Mouse (Mus musculus) midbrain, embryonic 10.5 days (tissue): ENCODE measurements around the gene A1bg. TPM values are rescaled to one million over a fixed set of nuclear protein-coding genes. Genes with fewer than 3 reads are reported as not detected.

ENCODE experiments used
- DNase-seq: peaks from one replicate; pipeline ENCODE4 v3.0.0-alpha.2; 2017; ENCODE audit warnings: low spot score
- H3K27ac ChIP-seq: fragments of 300-500 bp; sonication (generic); replicated peaks from 2 replicates; pipeline ENCODE4 v1.5.1; 2016; ENCODE audit warnings: mild to moderate bottlenecking
- H3K27me3 ChIP-seq: fragments of 300-500 bp; sonication (generic); 2 replicates; pipeline ENCODE4 v1.6.1; 2016; ENCODE audit warnings: low read depth, mild to moderate bottlenecking; ENCODE audit not compliant: poor library complexity, severe bottlenecking
- H3K36me3 ChIP-seq: fragments of 300-500 bp; sonication (generic); 2 replicates; pipeline ENCODE4 v1.6.1; 2016; ENCODE audit warnings: mild to moderate bottlenecking, moderate library complexity
- H3K4me1 ChIP-seq: fragments of 300-500 bp; sonication (generic); 2 replicates; pipeline ENCODE4 v1.6.1; 2016
- H3K4me3 ChIP-seq: fragments of 300-500 bp; sonication (generic); 2 replicates; pipeline ENCODE4 v1.5.1; 2016; ENCODE audit warnings: mild to moderate bottlenecking, moderate library complexity
- H3K9me3 ChIP-seq: fragments of 300-500 bp; sonication (generic); replicated peaks from 2 replicates; pipeline ENCODE4 v1.6.1; 2016; ENCODE audit warnings: mild to moderate bottlenecking
- WGBS: fragments of 180-500 bp; shearing (Covaris S2); methylation state at CpG from one replicate; pipeline ENCODE4 v1.1.7; 2016; 5-methylcytosine and 5-hydroxymethylcytosine counted together
- polyA plus RNA-seq: library from polyadenylated mRNA; unstranded; fragments of >200 nt; fragmentation: Nextera tagmentation; extraction: Ambion mirVana; gene quantifications from 2 replicates; pipeline ENCODE4 v1.2.1, GENCODE M21; 2016

A1bg gene
- not detected in 2 replicates for polyA plus RNA-seq

DNA sequence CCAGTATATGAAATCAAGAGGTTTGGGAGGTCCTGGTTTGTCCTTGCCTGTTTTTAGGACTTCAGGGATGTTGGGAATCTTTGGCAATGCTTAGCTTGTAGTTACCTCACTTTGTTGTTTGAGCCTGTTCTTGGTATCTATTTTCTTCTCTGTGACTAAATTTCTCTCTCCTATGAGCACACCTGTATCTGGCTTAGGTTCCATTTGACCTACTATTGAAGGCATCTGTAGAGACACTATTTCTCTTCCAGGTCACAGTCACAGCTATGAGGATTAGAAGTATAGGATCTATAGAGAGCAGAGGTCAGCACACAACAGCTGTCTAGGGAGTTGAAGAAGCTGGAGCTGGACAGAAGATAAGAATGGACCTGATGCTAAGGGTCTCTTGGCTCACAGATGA, at the start of gene A1bg:
Gene A1bg, minus strand, starts transcription at position 101 of the 400 bp plus-strand sequence.
- Histone ChIP-seq H3K4me3 (no peak within 1 kb of the TSS), H3K36me3 (no peaks in the 10 kb centered on the region), H3K27me3 (no peaks in the 10 kb centered on the region), H3K27ac (no peak within 1 kb of the TSS), H3K9me3 (no peaks in the 10 kb centered on the region), H3K4me1 (no peaks in the 10 kb centered on the region)
- no peak for DNase-seq

DNA sequence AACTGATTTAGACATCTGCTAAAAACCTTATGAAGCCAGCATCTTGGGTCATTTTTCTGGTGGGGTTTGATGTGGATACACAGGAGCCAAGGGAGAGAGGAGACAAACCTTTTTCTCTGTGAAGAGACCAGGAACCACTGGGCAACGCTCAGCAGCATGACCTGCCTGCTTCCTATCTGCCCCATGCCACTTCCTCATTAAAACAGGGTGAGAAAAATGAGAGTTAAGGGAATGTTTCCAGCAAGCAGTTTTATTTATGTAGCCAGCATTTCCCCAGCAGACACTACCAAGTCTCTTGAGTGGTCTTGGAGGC, 45.7 kb upstream of the A1bg start:
- 48% methylated on average over 1 of the region's 1 CpGs for WGBS
- peaks cover 16% of the 10 kb centered on the region for H3K4me1 ChIP-seq
- peak overlapping the region; percentile 80 for H3K27ac ChIP-seq
- no peaks in the 10 kb centered on the region for H3K9me3 ChIP-seq
- peak; percentile 12 for DNase-seq
- no peaks in the 10 kb centered on the region for H3K36me3 ChIP-seq
- no peaks in the 10 kb centered on the region for H3K27me3 ChIP-seq
- no peak overlapping the region for H3K4me3 ChIP-seq

DNA sequence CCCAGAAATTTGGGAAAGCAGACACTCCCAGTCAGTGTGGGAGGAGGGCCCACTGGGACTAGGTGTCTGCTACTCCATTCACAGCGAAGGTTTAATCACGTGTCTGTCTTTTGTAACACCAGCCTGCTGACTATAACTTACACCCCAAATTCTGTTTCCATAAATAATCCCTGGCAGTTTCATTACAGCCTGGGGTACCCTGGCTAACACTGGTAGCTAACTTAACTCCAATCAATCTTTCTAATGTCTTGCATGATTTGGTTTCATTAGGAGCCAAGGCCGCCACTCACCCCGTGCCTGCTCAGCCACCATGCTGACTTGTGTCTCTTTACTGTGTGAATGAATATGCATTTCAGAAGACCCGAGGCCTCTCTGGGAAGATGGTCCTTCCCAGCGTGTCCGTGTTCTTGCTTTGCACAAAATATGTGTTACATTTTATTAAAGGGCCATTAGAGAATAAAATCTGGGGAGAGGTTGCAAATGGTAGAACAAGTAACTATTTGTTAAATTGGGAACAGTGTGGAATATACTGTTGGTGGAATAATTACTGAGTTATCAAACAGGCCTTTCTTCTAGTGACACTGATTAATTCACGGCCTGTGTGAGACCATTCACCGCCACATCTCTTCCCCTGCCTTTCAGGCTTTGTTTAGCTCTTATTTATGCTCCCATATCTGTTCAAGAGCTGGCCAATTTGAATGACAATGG, 45.2 kb upstream of the A1bg start:
- H3K4me1 ChIP-seq = peaks cover 16% of the 10 kb centered on the region
- H3K27me3 ChIP-seq = no peaks in the 10 kb centered on the region
- H3K4me3 ChIP-seq = no peak overlapping the region
- DNase-seq = peak; percentile 28
- H3K27ac ChIP-seq = peak overlapping the region; percentile 80
- H3K36me3 ChIP-seq = no peaks in the 10 kb centered on the region
- 53% methylated on average over 9 of the region's 9 CpGs for WGBS
- no peaks in the 10 kb centered on the region for H3K9me3 ChIP-seq

DNA sequence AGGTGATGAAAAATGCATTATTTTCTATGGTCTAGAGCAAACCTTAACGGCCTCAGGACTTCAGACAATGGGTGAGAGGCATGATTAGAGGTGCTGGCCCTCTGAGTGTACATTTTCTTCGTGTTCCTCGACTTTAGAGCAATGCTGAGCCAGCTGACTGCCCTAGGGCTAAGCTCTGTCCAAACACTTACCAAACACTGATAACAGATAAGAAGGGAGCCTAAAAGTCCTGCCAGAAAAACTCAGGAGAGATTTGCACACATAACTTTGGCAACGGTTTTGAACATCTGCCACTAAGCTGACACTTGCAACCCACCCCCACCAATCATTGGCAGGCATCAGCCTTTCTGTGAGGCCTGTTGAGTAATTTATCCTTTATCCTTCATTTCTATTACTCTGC, 2.9 kb upstream of the A1bg start:
- Histone ChIP-seq H3K36me3 (no peaks in the 10 kb centered on the region), H3K9me3 (no peaks in the 10 kb centered on the region), H3K4me3 (no peak overlapping the region), H3K27me3 (no peaks in the 10 kb centered on the region), H3K4me1 (no peaks in the 10 kb centered on the region), H3K27ac (no peak overlapping the region)
- DNase-seq = no peak
- 81% methylated on average over 4 of the region's 4 CpGs for WGBS

DNA sequence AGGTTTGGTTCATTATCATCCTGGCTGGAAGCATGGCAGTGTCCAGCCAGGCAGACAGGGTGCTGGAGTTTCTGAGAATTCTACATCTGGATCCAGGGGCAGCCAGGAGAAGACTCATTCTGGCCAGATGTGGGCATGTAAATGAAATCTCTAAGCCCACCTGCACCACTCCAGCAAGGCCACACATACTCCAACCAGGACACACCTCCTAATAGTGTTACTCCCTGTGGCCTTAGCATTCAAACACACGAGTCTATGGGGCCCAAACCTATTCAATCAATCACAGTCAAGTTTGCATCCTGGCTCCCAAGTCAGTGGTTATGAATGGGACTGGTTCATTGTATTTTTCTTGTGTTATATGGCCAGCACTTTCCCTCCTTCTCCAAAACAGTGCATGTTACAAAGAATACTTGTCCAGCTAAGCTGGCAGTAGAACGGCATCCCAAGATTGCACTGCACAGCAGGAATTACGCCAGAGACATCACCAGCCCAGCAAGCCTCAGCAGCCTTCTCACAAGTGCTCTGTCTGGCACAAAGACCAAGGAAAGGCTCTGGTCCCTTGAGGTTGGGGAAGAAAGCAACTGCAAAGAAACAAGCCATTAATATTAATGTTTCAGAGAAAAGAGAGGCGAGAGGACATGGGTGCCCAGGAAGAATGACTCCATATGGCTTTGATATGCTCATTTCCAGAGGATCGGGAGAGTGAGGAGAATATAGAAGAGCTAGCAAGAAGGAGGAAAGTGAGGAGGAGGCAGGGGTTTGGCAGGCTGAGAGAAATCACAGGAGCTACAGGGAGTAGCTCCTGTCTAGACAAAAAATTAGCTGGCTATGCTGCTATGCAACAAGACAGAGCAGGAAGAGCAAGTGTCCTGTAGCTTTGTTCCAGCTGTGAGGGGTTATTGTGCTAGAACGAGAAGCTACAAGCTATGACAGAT, 18.8 kb downstream of the A1bg start:
- WGBS = 72% methylated on average over 6 of the region's 6 CpGs
- H3K4me1 ChIP-seq = peaks cover 5% of the 10 kb centered on the region; the same call in 1 of the 2 replicates
- no peaks in the 10 kb centered on the region for H3K36me3 ChIP-seq
- no peaks in the 10 kb centered on the region for H3K27me3 ChIP-seq
- H3K9me3 ChIP-seq = no peaks in the 10 kb centered on the region
- no peak overlapping the region for H3K4me3 ChIP-seq
- no peak overlapping the region for H3K27ac ChIP-seq
- no peak for DNase-seq

DNA sequence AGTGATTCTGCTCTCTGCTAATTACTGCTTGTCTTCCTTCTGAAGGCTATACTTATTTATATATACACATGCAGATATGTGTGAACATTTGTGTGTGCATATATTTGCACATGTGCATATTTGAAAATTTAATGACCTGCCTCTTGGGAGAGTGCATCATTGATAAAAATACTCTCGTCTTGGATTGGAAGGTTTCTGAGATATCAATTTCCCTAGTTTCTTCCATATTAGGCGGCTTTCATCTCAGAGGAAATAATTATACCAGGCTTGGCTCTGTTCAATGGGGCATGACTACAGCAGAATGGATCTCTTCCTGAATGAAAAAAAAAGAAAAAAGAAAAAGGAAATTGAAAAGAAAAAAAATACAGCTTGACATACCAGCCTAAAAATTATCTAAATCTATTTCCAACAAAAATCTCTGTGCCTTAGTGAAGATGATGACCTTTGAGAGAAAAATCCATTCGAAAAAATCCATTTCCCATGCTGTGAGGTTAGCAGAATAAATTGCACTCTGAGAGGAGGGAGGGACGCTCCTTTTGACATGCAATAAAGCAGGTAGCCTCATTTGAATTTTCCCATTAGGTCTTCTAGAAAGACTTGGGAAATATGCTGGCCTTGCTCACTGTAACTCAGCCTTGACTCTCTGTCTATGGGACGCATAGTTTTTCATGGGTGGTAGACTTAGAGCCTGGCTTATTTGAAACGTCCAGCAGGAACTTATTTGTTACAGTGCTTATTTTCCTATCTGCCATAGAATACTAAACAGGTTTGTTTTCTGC, 24.4 kb downstream of the A1bg start:
- Histone ChIP-seq H3K4me1 (no peaks in the 10 kb centered on the region), H3K27ac (no peak overlapping the region), H3K4me3 (no peak overlapping the region), H3K27me3 (no peaks in the 10 kb centered on the region), H3K36me3 (no peaks in the 10 kb centered on the region), H3K9me3 (no peaks in the 10 kb centered on the region)
- 73% methylated on average over 6 of the region's 6 CpGs for WGBS
- DNase-seq = no peak

DNA sequence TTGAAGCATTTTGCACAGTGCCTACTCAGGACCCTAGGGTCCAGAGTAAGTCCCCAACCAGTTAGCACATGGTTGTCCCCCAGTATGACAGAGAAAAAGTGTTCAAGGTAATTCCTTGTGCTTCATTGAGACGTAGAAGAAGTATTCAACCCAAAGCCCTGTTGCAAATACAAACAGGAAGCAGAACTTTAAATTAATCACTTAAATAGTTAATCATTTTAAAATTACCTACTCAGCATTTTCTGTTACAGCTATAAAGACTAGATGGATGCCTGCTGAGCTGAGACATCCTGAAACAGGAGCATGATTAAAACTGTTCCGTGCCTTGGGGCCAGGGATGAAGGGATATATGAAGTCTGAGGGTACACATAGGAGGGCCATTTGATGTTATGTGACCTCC, 26.8 kb downstream of the A1bg start:
- no peak for DNase-seq
- 90% methylated on average over 2 of the region's 2 CpGs for WGBS
- Histone ChIP-seq H3K36me3 (no peaks in the 10 kb centered on the region), H3K4me3 (no peak overlapping the region), H3K9me3 (no peaks in the 10 kb centered on the region), H3K27me3 (no peaks in the 10 kb centered on the region), H3K4me1 (no peaks in the 10 kb centered on the region), H3K27ac (no peak overlapping the region)

DNA sequence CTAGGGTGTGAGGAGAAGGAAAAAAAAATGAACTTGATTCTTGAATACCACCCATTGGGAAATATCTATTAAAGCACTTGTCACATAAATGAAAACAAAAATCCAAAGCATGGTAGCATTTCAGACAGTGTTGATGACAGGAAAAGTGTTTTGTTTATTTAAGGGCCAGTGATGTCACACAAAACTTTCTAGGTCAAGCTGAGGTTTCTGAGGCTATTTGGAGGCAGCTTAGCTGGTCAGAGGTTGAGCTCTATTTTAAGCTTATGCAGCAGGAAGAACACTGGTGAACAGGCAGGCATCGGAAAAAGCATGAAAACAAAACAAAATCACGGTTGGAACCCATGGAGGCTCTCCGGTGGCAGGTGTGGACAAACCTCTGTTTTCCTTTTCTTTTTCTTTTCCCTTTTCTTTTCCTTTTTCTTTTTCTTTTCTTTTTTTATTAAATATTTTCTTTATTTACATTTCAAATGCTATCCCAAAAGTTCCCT, 29.8 kb downstream of the A1bg start:
- DNase-seq = no peak
- Histone ChIP-seq H3K27ac (no peak overlapping the region), H3K27me3 (no peaks in the 10 kb centered on the region), H3K36me3 (no peaks in the 10 kb centered on the region), H3K4me3 (no peak overlapping the region), H3K9me3 (no peaks in the 10 kb centered on the region), H3K4me1 (0 out of 2 replicates have a peak, but pooled peaks cover 4% of the 10 kb centered on the region)
- 82% methylated on average over 3 of the region's 3 CpGs for WGBS

DNA sequence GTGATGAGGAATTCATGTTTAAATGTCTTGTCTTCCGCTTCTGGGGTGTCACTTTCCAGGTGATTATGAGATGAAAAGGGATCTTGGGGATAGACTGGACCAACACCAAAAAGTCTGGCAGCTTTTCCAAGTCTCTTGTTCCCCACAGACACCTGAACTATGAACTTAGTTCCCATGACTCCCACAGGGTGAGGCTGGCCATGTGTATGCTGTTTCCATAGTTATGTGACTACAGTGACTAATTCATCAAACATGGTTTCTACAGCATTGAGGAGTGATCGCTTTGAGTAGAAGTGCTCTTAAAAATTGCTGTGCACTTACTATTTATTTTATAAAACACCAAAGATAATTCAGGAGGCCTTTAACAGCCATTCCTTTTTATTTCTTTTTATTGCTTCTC, 34.1 kb downstream of the A1bg start:
- Histone ChIP-seq H3K27me3 (no peaks in the 10 kb centered on the region), H3K4me3 (no peak overlapping the region), H3K4me1 (0 out of 2 replicates have a peak, but pooled peaks cover 4% of the 10 kb centered on the region), H3K27ac (no peak overlapping the region), H3K36me3 (no peaks in the 10 kb centered on the region), H3K9me3 (no peaks in the 10 kb centered on the region)
- 89% methylated on average over 2 of the region's 2 CpGs for WGBS
- DNase-seq = no peak

DNA sequence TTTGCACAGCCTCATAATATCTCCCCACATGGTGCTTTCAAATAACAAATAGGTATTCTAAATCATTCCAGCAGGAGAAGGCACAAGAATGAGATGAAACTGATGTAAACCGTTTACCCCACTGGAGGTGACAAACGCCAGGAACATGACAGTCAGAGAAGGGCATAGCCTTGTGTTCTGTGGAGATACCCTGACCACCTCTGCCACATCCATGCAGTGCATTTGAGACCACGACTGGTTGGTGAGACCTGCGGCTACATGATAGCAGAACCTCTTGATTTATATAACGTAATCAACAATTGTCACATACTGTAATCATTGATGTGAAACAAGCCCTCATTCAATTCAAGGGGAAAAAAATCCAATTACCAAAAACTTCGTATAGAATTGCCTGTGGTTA, 47.1 kb downstream of the A1bg start:
- no peaks in the 10 kb centered on the region for H3K27me3 ChIP-seq
- DNase-seq = no peak
- H3K4me1 ChIP-seq = no peaks in the 10 kb centered on the region
- no peak overlapping the region for H3K27ac ChIP-seq
- H3K9me3 ChIP-seq = no peaks in the 10 kb centered on the region
- no peak overlapping the region for H3K4me3 ChIP-seq
- no peaks in the 10 kb centered on the region for H3K36me3 ChIP-seq
- 84% methylated on average over 6 of the region's 6 CpGs for WGBS

DNA sequence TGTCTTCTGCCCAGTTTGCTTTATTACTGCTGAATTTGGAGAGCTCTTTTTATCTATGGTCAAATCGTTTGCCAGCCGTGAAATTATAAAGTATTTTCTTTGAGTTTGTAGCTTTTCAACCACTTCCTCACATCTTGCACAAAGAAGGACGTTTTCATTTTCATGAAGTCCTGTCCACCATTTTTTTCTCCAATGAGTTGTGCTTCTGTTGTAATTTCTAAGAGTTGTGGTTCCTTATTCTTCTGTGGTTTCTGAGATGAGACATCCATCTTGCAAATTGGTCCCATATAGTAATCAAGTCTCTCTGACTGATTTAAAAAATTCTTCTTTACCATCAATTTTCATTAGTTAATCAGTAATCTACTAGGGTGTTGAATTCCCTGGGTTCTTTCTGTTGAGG, 60.4 kb downstream of the A1bg start:
- no peaks in the 10 kb centered on the region for H3K9me3 ChIP-seq
- H3K4me1 ChIP-seq = peaks cover 11% of the 10 kb centered on the region
- H3K27ac ChIP-seq = no peak overlapping the region
- no peaks in the 10 kb centered on the region for H3K27me3 ChIP-seq
- no peaks in the 10 kb centered on the region for H3K36me3 ChIP-seq
- no peak overlapping the region for H3K4me3 ChIP-seq
- DNase-seq = no peak
- WGBS = 92% methylated on average over 3 of the region's 3 CpGs

DNA sequence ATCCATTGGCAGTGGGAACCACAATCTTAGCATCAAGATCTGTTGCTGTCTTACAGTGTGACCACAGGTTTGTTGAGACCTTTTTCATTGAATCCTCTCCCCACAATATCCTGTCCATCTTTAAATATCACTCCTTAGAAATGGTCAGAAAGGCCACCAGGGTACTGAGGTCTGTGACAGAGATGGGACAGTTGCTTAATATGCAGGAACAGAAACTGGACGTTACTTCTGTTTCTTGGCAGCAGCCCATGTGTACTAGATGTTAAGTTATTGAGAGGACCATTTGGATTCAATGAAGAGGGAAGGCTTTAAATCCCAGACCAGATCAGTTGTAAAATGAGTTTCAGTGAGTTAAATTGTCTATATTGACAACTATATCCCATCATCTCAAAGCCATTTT, 67.7 kb downstream of the A1bg start:
- Histone ChIP-seq H3K36me3 (no peaks in the 10 kb centered on the region), H3K27ac (no peak overlapping the region), H3K4me1 (peaks cover 11% of the 10 kb centered on the region), H3K9me3 (no peaks in the 10 kb centered on the region), H3K4me3 (no peak overlapping the region), H3K27me3 (no peaks in the 10 kb centered on the region)
- DNase-seq = no peak
- 84% methylated on average over 1 of the region's 1 CpGs for WGBS
